Mouse (Mus musculus): ENCODE measurements around the gene Acp4. TPM values are rescaled to one million over a fixed set of nuclear protein-coding genes. Genes with fewer than 3 reads are reported as not detected.
"Not testable (repeated sequence)": the region's sequence is repeated elsewhere in the genome, so short reads cannot be mapped to it uniquely, and the experiment has no call there.

Acp4 gene
- polyA plus RNA-seq, 1 experiment from 2014 or later, result 0.11 TPM

- no peaks in the 10 kb centered on the region for H3K36me3 ChIP-seq (replicated peaks)
- H3K4me2 ChIP-seq, result no peak overlapping the region
- H3K27ac ChIP-seq, result no peak overlapping the region
- H3K9ac ChIP-seq, result no peak overlapping the region
- no peak overlapping the region for H3K4me3 ChIP-seq (replicated peaks)
- no peak for ATAC-seq (ENCODE audit: low FRiP score)
- peaks cover 7% of the 10 kb centered on the region for H3K4me1 ChIP-seq
- no peaks in the 10 kb centered on the region for H3K9me3 ChIP-seq
- WGBS, result 71% methylated on average over 6 of the region's 6 CpGs
- H3K27me3 ChIP-seq, result peaks cover 26% of the 10 kb centered on the region
Measured at GRCm38 (mm10) chr7:44260410-44260809, 3.2 kb upstream of the Acp4 start.

GRCm38 (mm10) chr7:44254930-44255329, 2.2 kb downstream of the Acp4 start:
- Histone ChIP-seq H3K36me3 (replicated peaks) (peaks cover 49% of the 10 kb centered on the region), H3K4me1 (no peaks in the 10 kb centered on the region), H3K9ac (no peak overlapping the region), H3K27ac (no peak overlapping the region), H3K27me3 (no peaks in the 10 kb centered on the region), H3K4me3 (replicated peaks) (no peak overlapping the region), H3K4me2 (no peak overlapping the region), H3K9me3 (no peaks in the 10 kb centered on the region)
- WGBS, result 90% methylated on average over 6 of the region's 6 CpGs
- ATAC-seq (ENCODE audit: low FRiP score), result no peak

- 71% methylated on average over 15 of the region's 15 CpGs for WGBS
- Histone ChIP-seq H3K4me2 (no peak overlapping the region), H3K9me3 (no peaks in the 10 kb centered on the region), H3K9ac (no peak overlapping the region), H3K36me3 (replicated peaks) (peaks cover 67% of the 10 kb centered on the region), H3K27me3 (no peaks in the 10 kb centered on the region), H3K4me1 (peaks cover 9% of the 10 kb centered on the region), H3K27ac (0 out of 2 replicates have a peak overlapping the region, but pooled peaks have one; percentile 2), H3K4me3 (replicated peaks) (no peak overlapping the region)
- no peak for ATAC-seq (ENCODE audit: low FRiP score)
Measured at GRCm38 (mm10) chr7:44253023-44253616, 4.1 kb downstream of the Acp4 start.

- H3K27me3 ChIP-seq; ATAC-seq (ENCODE audit: low FRiP score); H3K4me3 ChIP-seq (replicated peaks); H3K27ac ChIP-seq; H3K9me3 ChIP-seq; H3K4me2 ChIP-seq; H3K9ac ChIP-seq: not testable (repeated sequence)
- 88% methylated on average over 17 of the region's 17 CpGs for WGBS
- Histone ChIP-seq H3K36me3 (replicated peaks) (peaks cover 70% of the 10 kb centered on the region), H3K4me1 (peaks cover 18% of the 10 kb centered on the region)
Measured at GRCm38 (mm10) chr7:44250732-44251275, 6.4 kb downstream of the Acp4 start.

GRCm38 (mm10) chr7:44249248-44249647, 7.9 kb downstream of the Acp4 start:
- H3K9me3 ChIP-seq, result no peaks in the 10 kb centered on the region
- peaks cover 26% of the 10 kb centered on the region for H3K4me1 ChIP-seq
- no peak for ATAC-seq (ENCODE audit: low FRiP score)
- H3K4me2 ChIP-seq, result no peak overlapping the region
- H3K27ac ChIP-seq, result no peak overlapping the region
- WGBS, result 91% methylated on average over 4 of the region's 4 CpGs
- no peaks in the 10 kb centered on the region for H3K27me3 ChIP-seq
- H3K4me3 ChIP-seq (replicated peaks), result no peak overlapping the region
- H3K36me3 ChIP-seq (replicated peaks), result peaks cover 60% of the 10 kb centered on the region
- no peak overlapping the region for H3K9ac ChIP-seq

GRCm38 (mm10) chr7:44247971-44248370, 9.2 kb downstream of the Acp4 start:
- H3K27me3 ChIP-seq, result no peaks in the 10 kb centered on the region
- H3K27ac ChIP-seq, result no peak overlapping the region
- H3K4me1 ChIP-seq, result peaks cover 26% of the 10 kb centered on the region
- ATAC-seq (ENCODE audit: low FRiP score), result no peak
- peak overlapping the region; percentile 93 for H3K9ac ChIP-seq
- peak overlapping the region; percentile 82 for H3K4me2 ChIP-seq
- H3K36me3 ChIP-seq (replicated peaks), result peaks cover 47% of the 10 kb centered on the region
- H3K4me3 ChIP-seq (replicated peaks), result peak overlapping the region; percentile 87
- 94% methylated on average over 2 of the region's 2 CpGs for WGBS
- no peaks in the 10 kb centered on the region for H3K9me3 ChIP-seq

GRCm38 (mm10) chr7:44246984-44247470, 10.2 kb downstream of the Acp4 start:
- peak overlapping the region; percentile 91 for H3K27ac ChIP-seq
- ATAC-seq (ENCODE audit: low FRiP score), result peak; percentile 20

GRCm38 (mm10) chr7:44246055-44246983, 10.9 kb downstream of the Acp4 start, which contains the start of the genes 1700028J19Rik and 2410002F23Rik:
TSS of gene 1700028J19Rik (minus strand) at chr7:44246695.
TSS of gene 2410002F23Rik (plus strand) at chr7:44246722.
- H3K9me3 ChIP-seq, result no peaks in the 10 kb centered on the region
- H3K4me3 ChIP-seq (replicated peaks), result peak within 1 kb of the TSS; percentile 87
- peak; percentile 89 for ATAC-seq (ENCODE audit: low FRiP score)
- H3K4me2 ChIP-seq, result peak within 1 kb of the TSS; percentile 82
- H3K27me3 ChIP-seq, result no peaks in the 10 kb centered on the region
- H3K27ac ChIP-seq, result peak within 1 kb of the TSS; percentile 91
- peaks cover 26% of the 10 kb centered on the region for H3K4me1 ChIP-seq
- whole genome bisulfite sequencing, result under 1% methylated on average over 62 of the region's 62 CpGs
- H3K36me3 ChIP-seq (replicated peaks), result peaks cover 34% of the 10 kb centered on the region
- H3K9ac ChIP-seq, result peak within 1 kb of the TSS; percentile 93

More at GRCm38 (mm10) chr7:44246984-44247470, 10.2 kb downstream of the Acp4 start:
- peaks cover 38% of the 10 kb centered on the region for H3K36me3 ChIP-seq (replicated peaks)
- H3K4me3 ChIP-seq (replicated peaks), result peak overlapping the region; percentile 87
- peak overlapping the region; percentile 82 for H3K4me2 ChIP-seq
- H3K9me3 ChIP-seq, result no peaks in the 10 kb centered on the region
- peak overlapping the region; percentile 93 for H3K9ac ChIP-seq
- under 1% methylated on average over 23 of the region's 23 CpGs for WGBS
- no peaks in the 10 kb centered on the region for H3K27me3 ChIP-seq
- peaks cover 26% of the 10 kb centered on the region for H3K4me1 ChIP-seq

- WGBS, result 73% methylated on average over 1 of the region's 1 CpGs
- Histone ChIP-seq H3K4me2 (no peak overlapping the region), H3K27me3 (no peaks in the 10 kb centered on the region), H3K9ac (no peak overlapping the region), H3K4me3 (replicated peaks) (no peak overlapping the region), H3K27ac (no peak overlapping the region), H3K36me3 (replicated peaks) (peaks cover 13% of the 10 kb centered on the region), H3K4me1 (peaks cover 23% of the 10 kb centered on the region), H3K9me3 (no peaks in the 10 kb centered on the region)
- no peak for ATAC-seq (ENCODE audit: low FRiP score)
Measured at GRCm38 (mm10) chr7:44244080-44244479, 13.1 kb downstream of the Acp4 start.

- Histone ChIP-seq H3K4me2 (no peak overlapping the region), H3K36me3 (replicated peaks) (no peaks in the 10 kb centered on the region), H3K4me1 (peaks cover 8% of the 10 kb centered on the region), H3K9me3 (no peaks in the 10 kb centered on the region), H3K27me3 (no peaks in the 10 kb centered on the region), H3K4me3 (replicated peaks) (no peak overlapping the region), H3K9ac (no peak overlapping the region), H3K27ac (no peak overlapping the region)
- WGBS, result 71% methylated on average over 2 of the region's 2 CpGs
- ATAC-seq (ENCODE audit: low FRiP score), result no peak
Measured at GRCm38 (mm10) chr7:44241163-44241562, 16.0 kb downstream of the Acp4 start.

- Histone ChIP-seq H3K9me3 (no peaks in the 10 kb centered on the region), H3K4me2 (no peak overlapping the region), H3K36me3 (replicated peaks) (no peaks in the 10 kb centered on the region), H3K27ac (no peak overlapping the region), H3K27me3 (no peaks in the 10 kb centered on the region), H3K4me3 (replicated peaks) (no peak overlapping the region), H3K9ac (no peak overlapping the region), H3K4me1 (peaks cover 7% of the 10 kb centered on the region)
- WGBS, result 52% methylated on average over 1 of the region's 1 CpGs
- ATAC-seq (ENCODE audit: low FRiP score), result no peak
Measured at GRCm38 (mm10) chr7:44240712-44241111, 16.5 kb downstream of the Acp4 start.

- Histone ChIP-seq H3K27ac (no peak overlapping the region), H3K9me3 (no peaks in the 10 kb centered on the region), H3K9ac (no peak overlapping the region), H3K36me3 (replicated peaks) (no peaks in the 10 kb centered on the region), H3K4me1 (no peaks in the 10 kb centered on the region), H3K4me2 (no peak overlapping the region), H3K4me3 (replicated peaks) (no peak overlapping the region), H3K27me3 (no peaks in the 10 kb centered on the region)
- 59% methylated on average over 2 of the region's 2 CpGs for WGBS
- ATAC-seq (ENCODE audit: low FRiP score), result no peak
Measured at GRCm38 (mm10) chr7:44239913-44240312, 17.3 kb downstream of the Acp4 start.
